Mouse (Mus musculus) lung, adult 18-20 months (tissue): Measurements from ENCODE around the gene Ccdc180.

ENCODE experiments used
- DNase-seq, 2 experiments: peaks; one replicate each; pipeline ENCODE4 v3.0.0; 2022; ENCODE audit warnings: mixed read lengths in 2 of 2

Gene Ccdc180

GRCm38 (mm10) chr4:45911876-45912275 is 21.8 kb downstream of the Ccdc180 start:
- no peak for DNase-seq

- no peak for DNase-seq
These were observed 27.0 kb downstream of the Ccdc180 start for GRCm38 (mm10) chr4:45917091-45917490.

- no peak for DNase-seq
These were observed 31.7 kb downstream of the Ccdc180 start for GRCm38 (mm10) chr4:45921663-45922435.

- DNase-seq = no peak
These were observed 33.9 kb downstream of the Ccdc180 start for GRCm38 (mm10) chr4:45924011-45924410.

GRCm38 (mm10) chr4:45928561-45928960 is 38.5 kb downstream of the Ccdc180 start:
- no peak for DNase-seq

GRCm38 (mm10) chr4:45941628-45942044 is 51.5 kb downstream of the Ccdc180 start:
- DNase-seq = peak; percentile 42 to 44

- DNase-seq = no peak
These were observed 57.6 kb downstream of the Ccdc180 start for GRCm38 (mm10) chr4:45947729-45948128.

- DNase-seq = peak; percentile 48 to 62
These were observed 59.2 kb downstream of the Ccdc180 start for GRCm38 (mm10) chr4:45949109-45949848.

- no peak for DNase-seq
These were observed 61.7 kb downstream of the Ccdc180 start for GRCm38 (mm10) chr4:45951830-45952229.

GRCm38 (mm10) chr4:45953025-45953919 is 63.2 kb downstream of the Ccdc180 start:
- DNase-seq = no peak

- no peak for DNase-seq
These were observed 65.1 kb downstream of the Ccdc180 start for GRCm38 (mm10) chr4:45955235-45955634.

- no peak for DNase-seq
These were observed 66.0 kb downstream of the Ccdc180 start for GRCm38 (mm10) chr4:45956131-45956530.

GRCm38 (mm10) chr4:45956706-45957105 is 66.6 kb downstream of the Ccdc180 start:
- DNase-seq = no peak

- peak; percentile 60 to 79 for DNase-seq
These were observed 74.8 kb downstream of the Ccdc180 start, which contains the start of gene Tdrd7 for GRCm38 (mm10) chr4:45964771-45965439. Gene Tdrd7, plus strand, starts transcription at chr4:45965334.

- DNase-seq = peak; percentile 77 to 85
These were observed 75.8 kb downstream of the Ccdc180 start for GRCm38 (mm10) chr4:45965737-45966447.

- no peak for DNase-seq
These were observed 76.6 kb downstream of the Ccdc180 start for GRCm38 (mm10) chr4:45966716-45967115.

- DNase-seq = no peak
These were observed 77.6 kb downstream of the Ccdc180 start for GRCm38 (mm10) chr4:45967479-45968341.

- no peak for DNase-seq
These were observed 78.9 kb downstream of the Ccdc180 start for GRCm38 (mm10) chr4:45969051-45969450.

- no peak for DNase-seq
These were observed 80.0 kb downstream of the Ccdc180 start for GRCm38 (mm10) chr4:45970048-45970560.

- DNase-seq = peak; percentile 98 to 99
These were observed 81.8 kb downstream of the Ccdc180 start for GRCm38 (mm10) chr4:45971806-45972447.
